Mouse (Mus musculus) heart, postnatal 0 days (tissue): ENCODE measurements around the gene Bmp10. TPM values are rescaled to one million over a fixed set of nuclear protein-coding genes. Genes with fewer than 3 reads are reported as not detected.

Experiments used
- ATAC-seq: fragments of 200-750 bp; cut with Nextera tagmentation; 2 replicates; pipeline ENCODE4 v1.8.0; 2017; ENCODE audit warnings: low read depth, moderate number of reproducible peaks, moderate library complexity; ENCODE audit not compliant: insufficient read depth
- DNase-seq: peaks from one replicate; pipeline ENCODE4 v3.0.0-alpha.2; 2016; ENCODE audit warnings: low spot score
- H3K27ac ChIP-seq: fragments of 300-500 bp; sonication (generic); 2 replicates; pipeline ENCODE4 v1.5.1; 2014; ENCODE audit warnings: low read depth, mild to moderate bottlenecking
- H3K27me3 ChIP-seq: fragments of 300-500 bp; sonication (generic); 2 replicates; pipeline ENCODE4 v1.6.1; 2014; ENCODE audit warnings: low read length, mixed read lengths; ENCODE audit not compliant: control insufficient read depth, insufficient read depth
- H3K36me3 ChIP-seq: fragments of 300-500 bp; sonication (generic); replicated peaks from 2 replicates; pipeline ENCODE4 v1.6.1; 2014; ENCODE audit warnings: low read length, mixed read lengths; ENCODE audit not compliant: control insufficient read depth, insufficient read depth
- H3K4me1 ChIP-seq: fragments of 300-500 bp; sonication (generic); 2 replicates; pipeline ENCODE4 v1.6.1; 2014; ENCODE audit warnings: antibody characterized with exemption; ENCODE audit not compliant: control insufficient read depth, insufficient read depth
- H3K4me2 ChIP-seq: fragments of 300-500 bp; sonication (generic); 2 replicates; pipeline ENCODE4 v1.6.1; 2014; ENCODE audit warnings: low read depth, mild to moderate bottlenecking, low read length, moderate library complexity
- H3K4me3 ChIP-seq: fragments of 300-500 bp; sonication (generic); 2 replicates; pipeline ENCODE4 v1.5.1; 2014; ENCODE audit warnings: low read depth, low read length
- H3K9ac ChIP-seq: fragments of 300-500 bp; sonication (generic); replicated peaks from 2 replicates; pipeline ENCODE4 v1.6.1; 2014; ENCODE audit warnings: low read depth, low read length, mixed read lengths
- H3K9me3 ChIP-seq: fragments of 300-500 bp; sonication (generic); replicated peaks from 2 replicates; pipeline ENCODE4 v1.6.1; 2016; ENCODE audit warnings: low read length; ENCODE audit not compliant: control insufficient read depth
- CTCF ChIP-seq: IDR thresholded peaks from 2 replicates; pipeline ENCODE4 v1.5.1; 2016; ENCODE audit warnings: antibody characterized with exemption, control low read depth, low read depth
- EP300 ChIP-seq: IDR thresholded peaks from 2 replicates; pipeline ENCODE4 v1.6.1; 2016; ENCODE audit warnings: antibody characterized with exemption, low read depth
- WGBS: fragments of 180-500 bp; shearing (Covaris S2); extraction: QIAGEN DNeasy Blood & Tissue Kit; methylation state at CpG from one replicate; pipeline ENCODE4 v1.1.7; 2014; 5-methylcytosine and 5-hydroxymethylcytosine counted together
- polyA plus RNA-seq: library from polyadenylated mRNA; unstranded; fragments of >200 nt; fragmentation: Nextera tagmentation; extraction: Ambion mirVana; gene quantifications from 2 replicates; pipeline ENCODE4 v1.2.1, GENCODE M21; 2015
- total RNA-seq: library from RNA; depleted of rRNA; stranded (reverse); fragments of >200 nt; gene quantifications from 2 replicates; pipeline ENCODE4 v1.2.3, GENCODE M21; 2014; ENCODE audit warnings: low replicate concordance

Bmp10 gene
- total and polyA plus RNA-seq, 2 experiments from 2014 or later: 6.0 to 30.0 TPM

DNA sequence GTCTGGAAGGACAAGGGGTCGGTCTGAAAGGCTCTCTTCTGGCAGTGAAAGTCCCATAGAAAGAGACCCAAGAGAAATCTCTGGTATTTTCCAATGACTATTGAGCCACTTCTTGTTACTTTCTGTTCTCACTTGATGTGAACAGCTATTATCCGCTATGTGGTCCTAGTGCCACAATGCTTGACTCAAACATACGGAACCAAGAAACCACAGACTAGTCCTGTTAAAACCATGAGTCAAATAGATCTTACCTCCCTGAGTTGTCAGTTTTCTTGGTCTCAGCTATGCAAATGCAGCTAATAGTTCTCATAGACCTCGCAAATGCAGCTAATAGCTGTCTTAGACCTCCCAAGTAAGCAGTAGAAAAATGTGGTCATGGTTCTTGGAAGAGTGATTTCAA lies 18.4 kb downstream of the Bmp10 start:
- Histone ChIP-seq H3K9me3 (no peaks in the 10 kb centered on the region), H3K4me2 (no peak overlapping the region), H3K27ac (no peak overlapping the region), H3K27me3 (peaks cover 77% of the 10 kb centered on the region), H3K4me3 (no peak overlapping the region), H3K9ac (no peak overlapping the region), H3K4me1 (no peaks in the 10 kb centered on the region; the same call in 1 of the 2 replicates), H3K36me3 (no peaks in the 10 kb centered on the region)
- DNase-seq (no peak), ATAC-seq (no peak)
- 90% methylated on average over 4 of the region's 4 CpGs for WGBS
- TF ChIP-seq EP300 (no peak), CTCF (no peak)

DNA sequence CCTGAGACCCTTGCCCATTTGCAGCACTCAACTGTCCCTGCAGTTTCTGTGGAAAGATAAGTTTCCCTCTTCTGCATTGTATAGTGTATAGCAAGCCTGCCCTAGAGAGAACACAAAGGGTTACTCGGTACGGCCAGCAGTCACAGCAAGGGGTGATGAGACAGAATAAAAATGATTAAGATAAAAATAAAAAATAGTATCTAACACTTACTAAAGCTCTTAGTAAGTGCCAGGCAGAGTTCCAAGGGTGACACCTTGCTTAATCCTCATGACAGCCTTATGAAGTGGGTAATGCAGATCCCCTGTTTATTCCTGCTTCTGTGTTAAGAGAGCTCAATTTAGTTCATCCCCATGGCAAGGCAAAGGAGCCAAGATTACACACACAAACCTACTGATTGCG lies 20.7 kb downstream of the Bmp10 start:
- peaks cover 88% of the 10 kb centered on the region for H3K27me3 ChIP-seq
- 30% methylated on average over 3 of the region's 3 CpGs for WGBS
- no peak overlapping the region for H3K4me2 ChIP-seq
- no peak overlapping the region for H3K4me3 ChIP-seq
- ATAC-seq: peak; percentile 39; the same call in 1 of the 2 replicates
- no peaks in the 10 kb centered on the region; the same call in 1 of the 2 replicates for H3K4me1 ChIP-seq
- H3K27ac ChIP-seq: 0 out of 2 replicates have a peak overlapping the region, but pooled peaks have one; percentile 19
- H3K9ac ChIP-seq: no peak overlapping the region
- no peak for DNase-seq
- peak; percentile 55; the same call in 1 of the 2 replicates for TF ChIP-seq EP300
- no peak for TF ChIP-seq CTCF
- no peaks in the 10 kb centered on the region for H3K9me3 ChIP-seq
- no peaks in the 10 kb centered on the region for H3K36me3 ChIP-seq

- no peaks in the 10 kb centered on the region for H3K36me3 ChIP-seq
- TF ChIP-seq CTCF (peak; percentile 65), EP300 (no peak)
- DNase-seq: peak; percentile 59
Observed at GRCm38 (mm10) chr6:87451016-87451415, 22.2 kb downstream of the Bmp10 start.

DNA sequence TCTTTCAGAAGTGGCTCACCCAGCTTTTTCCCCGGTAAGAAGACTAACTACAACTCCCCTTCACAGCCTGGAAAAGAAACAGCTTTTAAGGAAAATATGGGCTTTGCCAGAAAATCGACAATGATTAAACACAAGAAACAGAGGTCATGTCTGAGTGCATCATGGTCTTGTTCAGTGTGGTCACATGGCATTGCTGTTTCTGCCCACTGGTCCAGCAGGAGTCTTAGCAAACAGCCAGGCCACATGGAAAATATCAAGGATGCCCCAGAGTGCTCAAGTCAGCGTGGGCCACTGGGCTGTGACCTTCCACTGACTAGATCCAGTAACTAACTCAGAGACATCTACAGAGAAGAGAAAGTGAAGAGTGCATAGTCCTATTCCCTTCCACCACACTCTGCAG lies 23.0 kb downstream of the Bmp10 start:
- no peak for DNase-seq
- H3K27ac ChIP-seq: no peak overlapping the region
- H3K4me1 ChIP-seq: no peaks in the 10 kb centered on the region
- H3K36me3 ChIP-seq: no peaks in the 10 kb centered on the region
- H3K4me3 ChIP-seq: no peak overlapping the region
- 58% methylated on average over 3 of the region's 3 CpGs for WGBS
- no peak overlapping the region for H3K4me2 ChIP-seq
- peaks cover 93% of the 10 kb centered on the region for H3K27me3 ChIP-seq
- no peaks in the 10 kb centered on the region for H3K9me3 ChIP-seq
- no peak overlapping the region for H3K9ac ChIP-seq
- ATAC-seq: no peak
- no peak for TF ChIP-seq EP300
- TF ChIP-seq CTCF: no peak

More at GRCm38 (mm10) chr6:87451016-87451415, 22.2 kb downstream of the Bmp10 start:
- Histone ChIP-seq H3K4me1 (no peaks in the 10 kb centered on the region), H3K27me3 (peaks cover 94% of the 10 kb centered on the region), H3K4me3 (no peak overlapping the region), H3K9ac (no peak overlapping the region), H3K4me2 (no peak overlapping the region), H3K9me3 (no peaks in the 10 kb centered on the region), H3K27ac (no peak overlapping the region)
- WGBS: 54% methylated on average over 3 of the region's 3 CpGs
- ATAC-seq: peak; percentile 43; the same call in 1 of the 2 replicates

GRCm38 (mm10) chr6:87455507-87455906 lies 26.7 kb downstream of the Bmp10 start:
- Histone ChIP-seq H3K4me3 (no peak overlapping the region), H3K9ac (no peak overlapping the region), H3K9me3 (no peaks in the 10 kb centered on the region), H3K27ac (no peak overlapping the region), H3K4me1 (no peaks in the 10 kb centered on the region), H3K27me3 (peaks cover 86% of the 10 kb centered on the region), H3K36me3 (no peaks in the 10 kb centered on the region), H3K4me2 (no peak overlapping the region)
- no peak for TF ChIP-seq CTCF
- no peak for TF ChIP-seq EP300
- no peak for ATAC-seq
- WGBS: 55% methylated on average over 6 of the region's 6 CpGs
- no peak for DNase-seq

DNA sequence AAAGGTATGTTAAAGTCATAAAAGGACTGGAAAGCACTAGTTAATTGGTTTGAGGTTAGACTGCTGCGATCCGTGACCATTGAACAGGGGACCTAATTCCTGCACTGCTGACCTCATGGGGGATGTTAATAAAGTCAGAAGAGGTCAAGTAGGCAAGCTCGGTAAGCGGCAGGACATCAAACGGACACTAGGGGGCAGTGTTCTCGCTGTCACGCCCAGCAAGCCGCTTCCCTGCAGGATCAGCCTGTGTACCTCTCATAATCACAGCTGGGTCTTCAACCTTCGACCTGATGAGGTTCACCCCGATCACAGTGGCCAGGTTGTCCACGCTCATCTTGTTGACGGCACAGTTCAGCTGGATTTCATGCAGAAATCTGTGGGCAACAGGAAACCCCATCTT lies 37.4 kb downstream of the Bmp10 start:
- Histone ChIP-seq H3K4me3 (no peak overlapping the region), H3K27me3 (peaks cover 65% of the 10 kb centered on the region), H3K9me3 (no peaks in the 10 kb centered on the region), H3K36me3 (0 out of 2 replicates have a peak, but pooled peaks cover 4% of the 10 kb centered on the region), H3K9ac (no peak overlapping the region), H3K4me2 (no peak overlapping the region), H3K4me1 (no peaks in the 10 kb centered on the region), H3K27ac (no peak overlapping the region)
- DNase-seq (peak; percentile 40), ATAC-seq (no peak; the same call in 1 of the 2 replicates)
- WGBS: 19% methylated on average over 12 of the region's 12 CpGs
- peak; percentile 81 for TF ChIP-seq CTCF
- no peak for TF ChIP-seq EP300
